ENCODE assay signal across 8 mouse cellular contexts in the genomic region with DNA sequence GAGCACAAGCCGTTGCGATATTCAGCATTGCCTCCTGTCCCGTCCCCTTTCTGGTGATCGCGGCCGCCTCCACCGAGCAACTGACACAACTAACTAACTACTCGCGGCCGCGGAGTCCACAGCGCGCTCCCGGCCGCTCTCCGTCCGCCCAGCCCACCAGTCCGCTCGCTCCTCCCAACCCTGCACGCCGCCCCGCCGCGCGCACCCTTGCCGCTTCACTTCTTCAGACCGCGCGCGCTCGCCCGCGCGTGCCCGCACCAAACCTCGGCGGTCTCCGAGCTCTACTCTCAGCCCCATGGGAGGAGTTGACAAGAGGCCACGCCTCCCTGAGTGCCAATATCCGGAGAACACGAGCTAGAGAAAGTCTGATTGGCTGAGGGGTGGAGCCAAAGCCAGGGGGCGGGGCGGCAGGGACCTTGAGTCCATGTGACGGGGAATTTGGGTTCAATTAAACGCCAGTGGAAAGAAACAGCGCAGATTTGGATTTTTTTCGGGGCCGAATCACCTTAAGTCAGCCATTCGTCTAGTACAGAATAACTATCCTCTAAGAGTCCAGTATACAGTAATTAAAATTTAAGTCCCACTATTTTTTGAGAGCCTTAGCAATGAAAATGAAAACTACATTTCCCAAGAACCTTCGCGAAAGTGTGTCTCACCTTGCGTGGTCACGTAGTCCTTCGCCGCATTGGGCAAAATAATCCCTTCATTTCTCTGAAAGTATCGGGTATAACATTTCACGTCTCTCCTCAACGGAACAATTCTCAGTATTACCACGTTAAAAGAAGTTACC. TPM values are rescaled to one million over a fixed set of nuclear protein-coding genes. Genes with fewer than 3 reads are reported as not detected.
DNase-seq lines count a peak whose midpoint lies in the region; ATAC-seq lines count a peak whose summit lies in the region.

A gene (minus strand): TSS at position 120 of the 790 bp plus-strand sequence.
A gene (plus strand): TSS at position 662 of the 790 bp plus-strand sequence.

- H3K36me3 ChIP-seq in heart, embryonic 13.5 days, result peaks cover 6% of the 10 kb centered on the region; the same call in 1 of the 2 replicates
- peaks cover 2% of the 10 kb centered on the region; the same call in 1 of the 2 replicates for H3K36me3 ChIP-seq in liver, embryonic 12.5 days
- H3K36me3 ChIP-seq in stomach, embryonic 15.5 days, result no peaks in the 10 kb centered on the region

- H3K4me3 ChIP-seq in brown adipose tissue, adult 24 weeks (ENCODE audit: insufficient read depth, low read depth, low read length), result peak within 1 kb of the TSS; percentile 94
- H3K4me3 ChIP-seq in heart, embryonic 13.5 days, result peak within 1 kb of the TSS; percentile 75
- H3K4me3 ChIP-seq in liver, embryonic 12.5 days, result peak within 1 kb of the TSS; percentile 83
- H3K4me3 ChIP-seq in stomach, embryonic 15.5 days (replicated peaks), result peak within 1 kb of the TSS; percentile 83

- no peaks in the 10 kb centered on the region for H3K9me3 ChIP-seq in heart, embryonic 13.5 days
- no peaks in the 10 kb centered on the region for H3K9me3 ChIP-seq in liver, embryonic 12.5 days (replicated peaks)
- H3K9me3 ChIP-seq in stomach, embryonic 15.5 days, result no peaks in the 10 kb centered on the region

- peak; percentile 94 for ATAC-seq in heart, embryonic 13.5 days (ENCODE audit: extremely low read depth, insufficient number of reproducible peaks, low FRiP score, low TSS enrichment)
- ATAC-seq in liver, embryonic 12.5 days, result peak; percentile 97
- peak; percentile 97 for ATAC-seq in stomach, embryonic 15.5 days (ENCODE audit: insufficient read depth, low FRiP score, low read depth)

- H3K4me2 ChIP-seq in heart, embryonic 13.5 days, result peak within 1 kb of the TSS; percentile 77
- peak within 1 kb of the TSS; percentile 97 for H3K4me2 ChIP-seq in liver, embryonic 12.5 days
- peak within 1 kb of the TSS; percentile 64 for H3K4me2 ChIP-seq in stomach, embryonic 15.5 days

- H3K27me3 ChIP-seq in heart, embryonic 13.5 days (replicated peaks), result no peaks in the 10 kb centered on the region
- no peaks in the 10 kb centered on the region for H3K27me3 ChIP-seq in liver, embryonic 12.5 days (replicated peaks)
- no peaks in the 10 kb centered on the region for H3K27me3 ChIP-seq in stomach, embryonic 15.5 days (replicated peaks)

- peak within 1 kb of the TSS; percentile 95 for H3K27ac ChIP-seq in brown adipose tissue, adult 24 weeks (replicated peaks; ENCODE audit: low read depth, low read length)
- peak within 1 kb of the TSS; percentile 97 for H3K27ac ChIP-seq in heart, embryonic 13.5 days (replicated peaks)
- peak within 1 kb of the TSS; percentile 89 for H3K27ac ChIP-seq in liver, embryonic 12.5 days
- peak within 1 kb of the TSS; percentile 95 for H3K27ac ChIP-seq in stomach, embryonic 15.5 days

- H3K4me1 ChIP-seq in brown adipose tissue, adult 24 weeks (ENCODE audit: control insufficient read depth, insufficient read depth, insufficient read length, low read length), result peaks cover 10% of the 10 kb centered on the region
- H3K4me1 ChIP-seq in heart, embryonic 13.5 days, result peaks cover 60% of the 10 kb centered on the region
- H3K4me1 ChIP-seq in liver, embryonic 12.5 days, result peaks cover 60% of the 10 kb centered on the region
- 0 out of 2 replicates have a peak, but pooled peaks cover 7% of the 10 kb centered on the region for H3K4me1 ChIP-seq in stomach, embryonic 15.5 days

- WGBS in heart, embryonic 13.5 days, result under 1% methylated on average over 57 of the region's 59 CpGs
- under 1% methylated on average over 59 of the region's 59 CpGs for WGBS in liver, embryonic 12.5 days (ENCODE audit: insufficient replicate concordance)
- WGBS in stomach, embryonic 15.5 days, result under 1% methylated on average over 59 of the region's 59 CpGs

- peak within 1 kb of the TSS; percentile 92 for H3K9ac ChIP-seq in heart, embryonic 13.5 days
- H3K9ac ChIP-seq in liver, embryonic 12.5 days, result peak within 1 kb of the TSS; percentile 89
- peak within 1 kb of the TSS; percentile 78 for H3K9ac ChIP-seq in stomach, embryonic 15.5 days

- peak; percentile 100 for DNase-seq in CD4-positive, CD25-positive, alpha-beta regulatory T cell, adult 2 months (ENCODE audit: low read depth, low spot score)
- DNase-seq in fat pad, adult 2 months (ENCODE audit: extremely low read depth, low read depth, low spot score), result peak; percentile 85
- peak; percentile 100 for DNase-seq in kidney, postnatal 10 days
- peak; percentile 100 for DNase-seq in natural killer cell, adult 2 months (ENCODE audit: low spot score in 2 of 2)

RNA-seq across cellular contexts. Expression of the first gene that starts in this region (rescaled TPM):
- polyA plus RNA-seq in brown adipose tissue, adult 24 weeks (2012; ENCODE audit: insufficient read depth, insufficient read length, missing spikeins), result 7.5 and 9.6 TPM in 2 replicates
- 10.5 and 10.7 TPM in 2 replicates for polyA plus RNA-seq in heart, embryonic 13.5 days (2015; fragmentation: Nextera tagmentation; extraction: Ambion mirVana)
- polyA plus RNA-seq in liver, embryonic 12.5 days (2016; fragmentation: Nextera tagmentation; extraction: Ambion mirVana), result 5.4 and 5.7 TPM in 2 replicates
- polyA plus RNA-seq in stomach, embryonic 15.5 days (2015; fragmentation: Nextera tagmentation; extraction: Ambion mirVana), result 12.8 and 13.8 TPM in 2 replicates

RNA-seq across cellular contexts. Expression of the second gene that starts in this region (rescaled TPM):
- polyA plus RNA-seq in brown adipose tissue, adult 24 weeks (2012; ENCODE audit: insufficient read depth, insufficient read length, missing spikeins), result 12.6 and 13.9 TPM in 2 replicates
- 51.0 and 52.6 TPM in 2 replicates for polyA plus RNA-seq in heart, embryonic 13.5 days (2015; fragmentation: Nextera tagmentation; extraction: Ambion mirVana)
- 21.3 and 22.2 TPM in 2 replicates for polyA plus RNA-seq in liver, embryonic 12.5 days (2016; fragmentation: Nextera tagmentation; extraction: Ambion mirVana)
- 44.4 and 48.6 TPM in 2 replicates for polyA plus RNA-seq in stomach, embryonic 15.5 days (2015; fragmentation: Nextera tagmentation; extraction: Ambion mirVana)

Comparison
In these comparisons a context has a peak if more than half of its experiments do, and no peak if none do; other contexts are left out.
1. Peak in every context shown above with its lines: DNase-seq, ATAC-seq, H3K4me3 ChIP-seq and H3K27ac ChIP-seq.